Mouse (Mus musculus): ENCODE results near the gene Necab3.

Necab3 gene

DNA sequence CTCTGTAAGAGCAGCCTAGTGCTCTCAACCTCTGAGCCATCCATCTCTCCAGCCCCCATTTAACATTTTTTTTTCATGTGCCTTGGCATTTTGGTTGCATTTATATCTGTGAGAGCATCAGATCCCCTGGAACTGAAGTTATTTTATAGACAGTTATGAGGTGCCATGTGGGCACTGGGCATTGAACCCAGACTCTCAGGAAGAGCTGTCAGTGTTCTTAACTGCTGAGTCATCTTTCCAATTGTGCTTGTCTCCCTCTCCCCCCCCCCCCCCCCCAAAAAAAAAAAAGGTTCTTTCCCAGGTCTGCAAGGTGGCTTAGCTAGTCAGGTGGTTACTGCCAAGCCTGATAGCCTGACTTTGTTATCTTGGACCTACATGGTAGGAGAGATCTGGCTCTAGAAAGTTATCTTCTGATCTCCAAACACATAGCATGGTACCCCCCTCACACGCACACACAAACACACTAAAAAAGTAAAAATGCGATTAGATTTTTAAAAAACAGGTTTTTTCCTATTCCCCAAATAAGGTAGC is 58.9 kb downstream of the Necab3 start:
- DNase-seq (ENCODE audit: low read depth, low spot score): no peak
- Histone ChIP-seq H3K36me3 (ENCODE audit: control insufficient read depth, insufficient read depth, low read length, poor library complexity, severe bottlenecking) (no peaks in the 10 kb centered on the region; the same call in 1 of the 2 replicates), H3K27me3 (ENCODE audit: control insufficient read depth, insufficient read depth, low read length, poor library complexity, severe bottlenecking) (no peaks in the 10 kb centered on the region)

DNA sequence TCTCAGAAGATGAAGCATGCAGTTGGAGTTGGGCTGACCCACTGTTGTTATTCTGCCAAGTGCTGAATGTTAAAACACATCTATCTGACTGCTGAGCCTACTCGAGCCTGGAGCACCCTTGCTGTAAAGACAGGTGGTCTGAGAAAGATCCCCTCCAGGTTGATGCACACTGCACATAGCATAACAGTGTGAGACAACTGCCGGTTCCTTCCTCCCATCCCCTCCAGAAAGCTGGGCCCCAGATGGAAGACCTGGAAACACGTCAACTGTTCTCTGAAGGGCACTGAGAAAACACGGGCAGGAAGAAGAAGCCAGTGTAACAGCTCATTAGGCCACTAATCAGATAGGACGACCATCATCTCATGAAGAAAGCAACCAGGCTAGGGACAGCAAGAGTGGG is 60.1 kb downstream of the Necab3 start:
- DNase-seq (ENCODE audit: low read depth, low spot score): no peak
- Histone ChIP-seq H3K27me3 (ENCODE audit: control insufficient read depth, insufficient read depth, low read length, poor library complexity, severe bottlenecking) (no peaks in the 10 kb centered on the region), H3K36me3 (ENCODE audit: control insufficient read depth, insufficient read depth, low read length, poor library complexity, severe bottlenecking) (no peaks in the 10 kb centered on the region; the same call in 1 of the 2 replicates)

DNA sequence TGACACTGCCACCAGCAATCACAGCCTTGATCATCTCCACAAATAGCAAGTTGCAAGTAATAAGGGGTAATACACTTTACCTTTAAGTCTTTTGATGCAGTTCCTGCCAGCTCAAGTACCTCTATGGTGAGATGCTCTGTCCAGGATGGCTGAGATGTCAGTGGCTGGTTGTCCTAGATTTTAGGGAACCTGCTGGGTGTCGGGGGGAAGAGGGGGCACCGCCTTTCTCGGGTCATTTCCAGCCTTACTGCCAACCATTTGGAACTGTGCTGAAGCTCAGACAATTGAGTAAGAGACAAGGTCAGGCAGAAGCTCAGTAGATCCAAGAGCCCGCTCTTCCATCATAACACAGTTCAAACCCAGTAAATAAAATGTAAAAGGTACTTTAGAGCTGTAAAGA is 63.7 kb downstream of the Necab3 start:
- no peak for DNase-seq (ENCODE audit: low read depth, low spot score)
- no peaks in the 10 kb centered on the region for H3K27me3 ChIP-seq (ENCODE audit: control insufficient read depth, insufficient read depth, low read length, poor library complexity, severe bottlenecking)
- no peaks in the 10 kb centered on the region; the same call in 1 of the 2 replicates for H3K36me3 ChIP-seq (ENCODE audit: control insufficient read depth, insufficient read depth, low read length, poor library complexity, severe bottlenecking)
